Mouse (Mus musculus) right cerebral cortex, postnatal 36 days (tissue): ENCODE measurements around the gene Copz2.
"Not testable (repeated sequence)": the region's sequence is repeated elsewhere in the genome, so short reads cannot be mapped to it uniquely, and the experiment has no call there.

Experiments
- DNase-seq, 2 experiments: peaks; one replicate each; pipeline ENCODE4 v3.0.0; 2022; ENCODE audit warnings: low spot score in 2 of 2, mixed read lengths in 1 of 2

The Copz2 gene

GRCm38 (mm10) chr11:96849681-96850467 is at the start of gene Copz2:
Copz2 (plus strand) TSS chr11:96849870.
- DNase-seq = no peak

GRCm38 (mm10) chr11:96805606-96806005 is 44.1 kb upstream of the Copz2 start:
- DNase-seq = no peak

GRCm38 (mm10) chr11:96808066-96808465 is 41.6 kb upstream of the Copz2 start:
- DNase-seq = no peak

GRCm38 (mm10) chr11:96809562-96810235 is 40.0 kb upstream of the Copz2 start:
- DNase-seq = no peak

GRCm38 (mm10) chr11:96811188-96811587 is 38.5 kb upstream of the Copz2 start:
- DNase-seq = not testable (repeated sequence)

GRCm38 (mm10) chr11:96813455-96813854 is 36.2 kb upstream of the Copz2 start:
- DNase-seq = no peak

GRCm38 (mm10) chr11:96813920-96814319 is 35.8 kb upstream of the Copz2 start:
- DNase-seq = no peak

GRCm38 (mm10) chr11:96814443-96814842 is 35.2 kb upstream of the Copz2 start:
- DNase-seq = no peak

GRCm38 (mm10) chr11:96815895-96816294 is 33.8 kb upstream of the Copz2 start:
- DNase-seq = no peak

- no peak for DNase-seq
These were observed 33.2 kb upstream of the Copz2 start for GRCm38 (mm10) chr11:96816494-96816893.

- DNase-seq = no peak
These were observed 32.7 kb upstream of the Copz2 start for GRCm38 (mm10) chr11:96816979-96817378.

GRCm38 (mm10) chr11:96818128-96818710 is 31.5 kb upstream of the Copz2 start:
- no peak for DNase-seq

- DNase-seq = no peak
These were observed 27.7 kb upstream of the Copz2 start for GRCm38 (mm10) chr11:96821956-96822355.

GRCm38 (mm10) chr11:96822675-96823470 is 26.8 kb upstream of the Copz2 start:
- DNase-seq = no peak

GRCm38 (mm10) chr11:96823471-96823837 is 26.2 kb upstream of the Copz2 start:
- no peak for DNase-seq

GRCm38 (mm10) chr11:96823880-96824782 is 25.5 kb upstream of the Copz2 start:
- peak; percentile 88 to 93 for DNase-seq

- DNase-seq = peak; percentile 43 to 51
These were observed 24.7 kb upstream of the Copz2 start for GRCm38 (mm10) chr11:96824783-96825495.

GRCm38 (mm10) chr11:96826481-96826880 is 23.2 kb upstream of the Copz2 start:
- no peak for DNase-seq

- DNase-seq = no peak
These were observed 22.5 kb upstream of the Copz2 start for GRCm38 (mm10) chr11:96827062-96827581.

GRCm38 (mm10) chr11:96827917-96828316 is 21.8 kb upstream of the Copz2 start:
- DNase-seq = no peak
